Mouse (Mus musculus): ENCODE results near the gene Gm6793.

The Gm6793 gene

DNA sequence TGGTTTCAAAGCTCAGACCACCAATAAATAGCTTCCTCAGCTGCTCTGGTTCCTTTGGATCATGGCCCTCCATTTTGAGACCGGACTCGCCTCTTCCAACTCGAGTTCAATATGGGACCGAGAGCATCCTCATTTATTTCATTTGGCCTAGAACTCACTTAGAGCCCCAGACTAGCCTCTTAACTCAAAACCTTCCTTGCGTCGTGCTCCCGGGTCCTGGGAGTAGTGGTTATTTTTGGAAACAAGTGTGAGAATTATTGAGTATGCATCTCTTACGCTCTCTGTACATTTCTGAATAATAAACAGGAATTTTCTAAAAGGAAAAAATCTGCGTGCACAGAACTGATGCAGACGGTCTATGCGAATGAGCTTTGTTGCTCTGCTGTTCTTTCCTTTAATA lies at the start of gene Gm6793:
TSS of gene Gm6793 (minus strand) at position 101 of the 400 bp plus-strand sequence.
- in situ Hi-C loops (cut with MboI, MseI): no loop called here

DNA sequence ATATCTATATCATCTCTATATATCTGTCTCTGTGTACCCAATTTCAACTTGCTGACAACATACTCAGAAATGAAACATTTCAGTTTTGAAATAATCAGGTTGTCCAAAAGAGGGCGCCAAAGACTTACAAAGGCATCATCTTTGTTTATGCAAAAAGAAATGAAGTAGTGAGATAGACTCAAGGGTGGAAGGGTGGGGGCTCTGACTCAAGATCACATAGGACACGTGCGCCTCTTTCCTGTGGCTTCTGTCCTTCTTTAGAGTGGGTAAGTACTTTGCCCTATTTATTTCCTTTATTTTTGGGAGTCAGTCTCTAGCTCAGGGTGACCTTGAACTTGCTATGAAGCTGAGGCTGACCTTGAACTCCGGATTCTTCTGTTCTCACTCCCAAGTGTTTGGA lies 46.5 kb upstream of the Gm6793 start:
- in situ Hi-C loops (cut with MboI, MseI): no loop called here

DNA sequence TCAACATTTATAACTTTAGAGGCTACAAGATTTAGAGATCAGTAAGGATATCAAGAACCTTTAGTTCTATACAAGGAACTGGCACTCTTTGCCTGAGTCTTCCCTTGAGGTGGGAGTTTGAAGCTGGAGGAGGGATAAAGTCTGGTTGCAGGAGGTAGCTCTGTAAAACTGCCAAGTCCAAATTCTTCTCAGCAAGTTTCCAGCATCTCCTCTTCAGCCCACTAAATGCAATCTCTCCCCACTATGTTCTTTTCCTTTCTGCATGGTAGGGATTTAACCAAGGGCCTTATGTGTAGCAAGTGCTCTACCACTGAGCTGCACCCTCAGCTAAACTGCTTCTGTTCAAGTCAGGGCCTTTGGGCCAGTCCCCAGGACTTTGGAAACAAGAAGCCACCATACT lies 39.6 kb upstream of the Gm6793 start:
- in situ Hi-C loops (cut with MboI, MseI): loop anchor here (10.0 kb wide), 1 partner anchor 1930 kb away; no protein-coding TSS in a partner anchor

DNA sequence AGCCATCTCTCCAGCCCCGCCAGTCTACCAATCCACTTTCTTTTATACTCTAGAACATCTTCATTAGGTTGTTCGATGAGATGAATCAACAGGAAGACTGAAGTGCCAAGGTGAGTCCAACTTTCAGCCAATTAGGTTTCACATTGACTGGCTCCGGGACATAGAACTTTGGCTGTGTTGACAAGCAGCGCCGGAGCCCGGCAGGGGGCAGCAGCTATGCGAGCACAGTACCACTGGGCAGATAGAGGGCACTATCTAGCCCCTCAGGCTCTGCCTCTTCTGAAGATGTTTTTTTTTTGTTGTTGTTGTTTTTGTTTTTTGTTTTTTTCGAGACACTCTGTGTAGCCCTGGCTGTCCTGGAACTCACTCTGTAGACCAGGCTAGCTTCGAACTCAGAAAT lies 36.7 kb upstream of the Gm6793 start:
- in situ Hi-C loops (cut with MboI, MseI): loop anchor here (10.0 kb wide), 1 partner anchor 1933 kb away; no protein-coding TSS in a partner anchor

DNA sequence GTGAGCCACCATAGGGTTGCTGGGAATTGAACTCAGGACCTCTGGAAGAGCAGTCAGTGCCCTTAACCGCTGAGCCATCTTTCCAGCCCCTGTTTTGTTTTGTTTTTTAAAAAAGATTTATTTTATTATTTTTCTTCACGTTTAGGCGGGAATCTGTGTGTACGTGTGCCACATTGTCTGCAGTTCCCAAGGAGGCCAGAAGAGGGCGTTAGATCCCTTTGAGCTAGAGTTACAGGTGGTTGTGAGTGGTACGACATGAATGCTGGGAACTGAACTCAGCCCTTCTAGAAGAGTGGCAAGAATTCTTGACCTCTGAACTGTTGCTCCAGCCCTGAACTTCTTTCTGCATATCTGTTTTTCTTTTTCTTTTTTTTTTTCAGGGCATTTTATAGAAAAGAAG lies 35.1 kb upstream of the Gm6793 start:
- in situ Hi-C loops (cut with MboI, MseI): loop anchor here (5.0 to 10.0 kb wide), 2 partner anchors 1587 to 1935 kb away; partner anchors contain the start of gene Mon1b

DNA sequence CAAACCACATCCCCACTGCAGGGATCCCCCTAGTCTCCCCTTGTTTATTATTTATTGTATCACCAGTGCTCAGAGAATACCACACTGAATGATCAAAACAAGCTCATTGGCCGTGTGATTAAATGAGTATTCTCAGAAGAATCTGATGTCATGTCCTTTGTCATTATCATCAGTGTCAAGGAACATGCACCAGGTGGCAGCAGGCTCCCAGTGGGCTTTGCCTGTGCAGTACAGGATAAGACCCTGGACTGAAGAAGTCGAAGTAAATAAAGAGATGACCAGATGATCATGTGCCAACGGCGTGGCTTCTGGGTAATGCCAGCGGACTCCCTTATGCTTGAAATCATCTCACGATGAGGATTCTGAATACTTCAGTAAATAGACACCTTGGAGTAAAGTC lies 33.5 kb upstream of the Gm6793 start:
- in situ Hi-C loops (cut with MboI, MseI): loop anchor here (5.0 kb wide), 1 partner anchor 1589 kb away; the partner anchor contains the start of gene Mon1b

DNA sequence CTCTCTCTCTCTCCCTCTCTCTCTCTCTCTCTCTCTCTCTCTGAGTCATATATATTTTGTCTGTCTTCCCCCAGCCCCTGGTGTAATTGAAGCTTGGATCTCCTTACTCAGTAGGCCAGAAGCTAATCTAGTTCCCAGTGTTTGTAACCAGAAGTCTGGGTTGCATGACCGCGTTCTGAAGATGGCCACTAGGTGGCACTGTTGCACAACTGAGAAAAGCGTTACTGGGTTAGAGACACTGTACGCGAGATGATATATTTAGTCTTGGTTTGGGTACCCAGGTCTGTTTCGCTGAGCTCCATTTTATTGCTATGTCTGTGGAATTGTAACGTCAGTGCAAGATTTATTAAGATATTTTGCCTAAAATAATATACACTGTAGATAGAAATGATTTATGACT lies 31.1 kb upstream of the Gm6793 start:
- in situ Hi-C loops (cut with MboI, MseI): loop anchor here (5.0 kb wide), 1 partner anchor 1591 kb away; the partner anchor contains the start of gene Mon1b

DNA sequence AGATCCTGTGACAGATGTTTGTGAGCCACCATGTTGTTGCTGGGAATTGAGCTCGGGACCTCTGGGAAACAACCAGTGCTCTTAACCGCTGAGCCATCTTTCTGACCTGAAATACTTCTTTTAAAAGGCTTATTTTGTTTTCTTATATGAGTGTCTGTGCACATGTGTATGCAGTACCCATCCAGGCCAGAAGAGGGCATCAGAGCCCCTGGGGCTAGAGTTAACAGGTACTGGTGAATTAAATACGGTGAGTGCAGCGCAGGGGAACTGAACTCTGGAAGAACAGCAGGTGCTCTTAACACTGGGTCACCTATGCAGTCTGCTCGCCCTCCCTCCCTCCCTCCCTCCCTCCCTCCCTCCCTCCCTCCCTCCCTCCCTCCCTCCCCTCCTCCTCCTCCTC lies 30.3 kb upstream of the Gm6793 start:
- in situ Hi-C loops (cut with MboI, MseI): loop anchor here (5.0 kb wide), 1 partner anchor 1592 kb away; the partner anchor contains the start of gene Mon1b

DNA sequence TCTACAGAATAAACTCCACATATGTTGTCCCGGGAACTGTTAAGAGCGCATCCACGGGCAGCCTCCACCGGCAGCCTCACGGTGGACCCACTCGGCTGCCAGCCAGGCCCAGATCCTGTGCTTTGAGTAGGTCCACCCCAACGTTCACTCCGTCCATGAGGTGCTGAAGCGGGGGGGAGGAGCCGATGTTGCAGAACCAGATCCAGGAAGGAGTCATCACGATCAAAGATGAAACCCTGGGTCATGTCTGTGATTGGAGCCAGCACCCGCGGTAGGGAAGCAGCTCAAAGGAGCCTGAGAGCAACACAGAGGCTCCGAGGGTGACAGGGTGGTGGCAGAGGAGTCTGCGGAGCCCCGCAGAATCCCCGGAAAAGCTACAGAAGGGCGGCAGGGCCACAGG lies 22.7 kb upstream of the Gm6793 start:
- in situ Hi-C loops (cut with MboI, MseI): no loop called here

DNA sequence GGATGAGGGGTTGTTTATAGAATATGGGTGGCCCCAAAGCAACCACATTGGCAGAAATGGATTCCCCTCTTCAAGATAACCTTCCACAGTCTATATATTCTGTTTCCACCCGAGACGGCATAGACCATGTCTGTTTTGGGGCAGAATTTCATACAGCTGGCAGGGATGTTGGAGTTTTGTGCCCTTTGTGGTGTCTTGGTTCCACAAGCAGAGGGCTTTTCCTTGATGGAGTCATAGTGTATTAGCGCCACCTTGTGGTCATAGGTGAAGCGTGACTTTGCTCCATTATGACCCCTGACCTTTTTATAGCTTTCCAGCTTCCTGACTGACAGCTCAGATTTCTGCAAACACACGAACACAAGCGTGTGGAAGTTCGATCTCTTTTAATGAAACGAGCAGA lies 19.8 kb upstream of the Gm6793 start:
- in situ Hi-C loops (cut with MboI, MseI): no loop called here

DNA sequence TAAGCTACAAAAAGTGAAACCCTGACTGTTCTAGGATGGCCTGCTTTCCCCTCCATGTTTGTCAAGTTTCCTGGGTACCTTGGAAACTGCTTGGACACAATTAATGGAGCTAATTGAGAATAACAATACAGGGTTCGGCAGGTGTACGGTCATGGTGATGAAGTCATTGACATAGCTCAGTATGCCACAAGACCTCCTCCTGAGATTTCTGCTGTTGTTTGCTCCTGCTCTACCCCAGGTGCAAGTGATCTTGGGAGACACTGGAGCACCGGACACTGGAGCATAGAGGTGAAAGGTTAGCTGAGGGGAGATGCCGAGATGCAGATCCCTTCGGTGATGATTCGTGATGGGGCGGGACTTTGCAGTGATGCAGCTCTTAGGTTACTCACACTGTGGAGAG lies 18.2 kb upstream of the Gm6793 start:
- in situ Hi-C loops (cut with MboI, MseI): no loop called here

DNA sequence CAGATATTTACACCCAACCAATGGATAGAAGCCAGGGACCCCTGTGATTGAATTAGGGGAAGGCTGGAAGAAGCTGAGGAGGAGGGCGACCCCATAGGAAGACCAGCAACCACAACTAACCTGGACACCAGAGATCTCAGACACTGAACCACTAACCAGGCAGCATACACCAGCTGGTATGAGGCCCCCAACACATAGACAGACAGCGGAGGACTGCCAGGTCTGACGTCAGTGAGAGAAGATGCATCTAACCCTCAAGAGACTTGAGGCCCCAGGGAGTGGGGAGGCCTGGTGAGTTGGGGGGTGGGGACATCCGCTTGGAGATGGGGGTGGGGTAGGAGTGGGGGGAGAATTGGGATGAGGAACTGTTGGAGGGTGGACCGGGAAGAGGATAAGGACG lies 15.8 kb upstream of the Gm6793 start:
- in situ Hi-C loops (cut with MboI, MseI): no loop called here

DNA sequence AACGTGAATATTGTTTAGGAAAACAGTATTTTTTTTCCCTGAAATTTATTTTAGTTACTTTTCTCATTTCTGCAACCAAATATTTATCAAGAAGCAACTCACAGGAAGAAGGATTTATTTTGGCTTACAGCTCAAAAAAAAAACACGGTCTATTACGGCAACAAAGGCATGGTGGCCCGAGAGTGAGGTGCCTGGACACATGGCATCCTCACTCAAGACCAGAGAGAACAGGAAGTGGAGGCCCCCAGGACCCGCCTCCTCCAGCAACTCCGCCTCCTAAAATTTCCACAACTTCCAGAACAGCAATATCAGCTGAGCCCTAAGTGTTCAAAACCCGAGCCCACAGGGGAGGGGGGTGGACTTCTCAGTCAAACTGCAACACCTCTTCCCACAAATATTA lies 14.6 kb upstream of the Gm6793 start:
- in situ Hi-C loops (cut with MboI, MseI): loop anchor here (10.0 kb wide), 1 partner anchor 1935 kb away; no protein-coding TSS in a partner anchor

DNA sequence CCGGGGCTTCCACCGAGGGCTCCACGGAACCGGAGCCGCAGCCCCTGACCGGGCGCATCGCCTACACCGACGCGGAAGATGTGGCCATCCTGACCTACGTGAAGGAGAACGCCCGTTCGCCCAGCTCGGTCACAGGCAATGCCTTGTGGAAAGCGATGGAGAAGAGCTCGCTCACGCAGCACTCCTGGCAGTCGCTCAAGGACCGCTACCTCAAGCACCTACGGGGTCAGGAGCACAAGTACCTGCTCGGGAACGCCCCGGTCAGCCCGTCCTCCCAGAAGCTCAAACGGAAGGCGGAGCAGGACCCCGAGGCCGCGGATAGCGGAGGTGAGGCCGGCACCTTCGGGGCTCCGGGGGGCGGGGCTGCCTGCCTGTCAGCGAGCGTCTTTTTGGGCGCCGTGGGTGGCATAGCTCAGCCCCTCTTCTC lies 3.0 kb downstream of the Gm6793 start:
- in situ Hi-C loops (cut with MboI, MseI): no loop called here

DNA sequence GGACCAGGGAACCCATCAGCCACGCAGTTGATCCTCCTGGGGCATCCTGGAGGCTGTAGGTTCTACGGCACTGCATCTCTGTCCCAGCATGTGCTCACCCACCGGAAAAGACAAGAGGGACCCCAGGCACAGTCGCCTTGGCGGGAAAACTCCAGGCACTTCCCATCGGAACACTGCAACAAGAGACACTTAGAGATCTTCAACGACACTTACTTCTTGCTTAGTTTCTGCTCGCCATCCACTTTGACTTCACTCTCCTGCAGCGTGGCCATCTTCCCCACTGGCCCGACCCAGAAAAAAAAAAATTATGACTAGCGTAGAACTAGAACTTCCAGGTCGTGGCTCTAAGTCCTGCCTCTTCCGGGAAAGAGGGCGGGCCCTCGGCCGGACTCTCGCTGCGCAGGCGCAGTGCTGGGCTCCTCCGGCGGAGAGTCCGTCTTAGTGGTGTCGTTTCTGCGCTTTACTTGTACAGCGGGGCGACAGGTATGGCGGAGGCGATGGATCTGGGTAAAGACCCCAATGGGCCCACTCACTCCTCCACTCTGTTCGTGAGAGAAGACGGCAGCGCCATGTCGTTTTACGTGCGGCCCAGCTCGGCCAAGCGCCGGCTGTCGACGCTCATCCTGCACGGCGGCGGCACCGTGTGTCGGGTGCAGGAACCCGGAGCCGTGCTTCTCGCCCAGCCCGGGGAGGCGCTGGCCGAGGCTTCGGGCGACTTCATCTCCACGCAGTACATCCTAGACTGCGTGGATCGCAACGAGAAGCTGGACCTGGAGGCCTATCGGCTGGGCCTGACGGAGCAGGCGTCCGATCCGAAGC lies 3.6 kb downstream of the Gm6793 start, which contains the start of the genes Kars and Terf2ip:
TSS of gene Kars (minus strand) at position 327 of the 819 bp plus-strand sequence.
TSS of gene Terf2ip (plus strand) at position 402 of the 819 bp plus-strand sequence.
- in situ Hi-C loops (cut with MboI, MseI): no loop called here

DNA sequence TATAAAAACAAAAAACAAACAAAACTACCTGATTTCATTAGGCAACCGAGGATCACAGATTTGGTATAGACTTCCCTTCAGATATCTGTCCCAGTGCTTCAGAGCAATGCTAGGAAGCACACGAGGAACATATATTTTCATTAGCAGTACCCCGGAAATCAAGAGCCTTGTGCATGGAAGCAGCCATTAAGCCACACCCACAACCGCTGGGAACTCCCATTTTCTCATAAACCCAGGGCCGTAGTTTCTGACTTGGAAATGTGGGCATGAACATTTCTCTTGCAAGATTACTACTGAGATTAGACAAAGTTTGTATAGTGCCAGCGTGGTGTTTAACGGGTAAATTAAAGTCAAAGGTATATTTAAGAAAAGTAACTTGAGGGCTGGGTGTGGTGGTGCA lies 5.3 kb downstream of the Gm6793 start:
- in situ Hi-C loops (cut with MboI, MseI): no loop called here

DNA sequence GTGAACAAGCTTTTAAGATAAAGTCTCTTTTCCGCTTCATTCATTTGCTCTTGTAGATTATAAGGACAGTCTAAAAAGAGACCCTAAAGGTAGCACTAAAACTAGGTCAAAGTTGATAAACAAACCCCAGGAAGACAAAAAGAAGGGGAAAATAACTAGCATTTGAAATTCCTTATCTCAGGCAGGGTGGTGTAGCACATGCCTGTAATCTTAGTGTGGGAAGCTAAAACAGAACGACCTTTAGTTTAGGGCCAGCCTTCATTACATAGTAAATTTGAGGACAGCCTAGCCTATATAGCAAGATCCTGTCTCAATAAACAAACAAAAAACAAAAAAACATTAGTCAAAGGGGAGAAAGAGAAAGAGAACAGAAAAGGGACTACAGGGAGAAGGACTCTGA lies 7.2 kb downstream of the Gm6793 start:
- in situ Hi-C loops (cut with MboI, MseI): no loop called here

DNA sequence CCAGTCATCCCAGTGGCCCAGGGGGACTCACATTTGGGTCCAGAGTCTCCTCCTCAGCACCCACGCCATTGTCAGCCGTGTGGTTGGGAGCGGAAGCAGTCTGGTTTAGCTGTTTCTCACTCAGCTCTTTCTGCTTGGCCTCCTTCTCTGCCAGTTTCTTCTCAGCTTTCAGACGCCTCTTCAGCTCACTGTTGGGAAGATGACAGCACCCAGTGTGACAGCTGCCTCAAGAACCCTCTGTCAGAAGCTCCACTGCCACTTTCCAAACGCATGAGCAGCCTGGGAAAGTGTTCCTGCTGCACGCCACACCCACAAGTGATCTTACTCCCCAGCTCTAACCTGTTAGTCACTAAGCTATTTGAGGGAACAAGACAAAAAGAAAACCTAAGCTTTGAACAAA lies 9.2 kb downstream of the Gm6793 start:
- in situ Hi-C loops (cut with MboI, MseI): no loop called here

DNA sequence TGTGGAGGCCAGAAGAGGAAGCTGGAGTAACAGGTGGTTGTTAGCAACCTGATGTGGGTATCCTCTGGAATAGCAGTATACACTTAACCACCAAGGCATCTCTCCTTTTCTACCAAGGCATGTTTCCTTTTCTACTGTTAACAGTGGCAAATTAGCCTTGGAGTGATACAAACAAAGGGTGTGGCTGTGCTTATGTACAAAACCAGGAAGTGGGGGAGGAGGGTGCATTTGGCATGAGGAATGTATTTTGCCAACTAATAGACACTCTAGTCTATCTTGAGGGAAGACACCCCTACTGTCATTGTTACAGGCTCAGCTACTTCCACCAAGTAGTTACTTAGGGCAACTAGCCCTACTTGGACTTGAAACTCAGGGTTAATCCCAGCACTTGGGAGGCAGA lies 10.1 kb downstream of the Gm6793 start:
- in situ Hi-C loops (cut with MboI, MseI): no loop called here

DNA sequence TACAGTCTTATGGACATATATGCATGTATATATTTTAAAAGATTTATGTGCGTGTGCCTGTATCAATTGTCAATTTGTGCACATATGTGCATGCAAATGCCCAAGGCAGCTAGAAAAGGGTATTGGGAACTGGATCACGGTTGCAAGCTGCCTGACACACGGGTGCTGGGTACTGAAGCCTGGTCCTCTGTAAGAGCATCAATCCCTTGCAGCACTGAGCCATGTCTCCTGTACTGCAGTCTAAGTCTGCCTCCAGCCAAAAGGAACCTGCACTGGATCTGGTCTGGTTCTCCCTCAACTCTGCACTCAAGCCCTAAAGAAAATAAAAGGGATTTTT lies 22.2 kb downstream of the Gm6793 start:
- in situ Hi-C loops (cut with MboI, MseI): loop anchor here (5.0 kb wide), 1 partner anchor 50 kb away; the partner anchor contains the start of gene Gabarapl2

DNA sequence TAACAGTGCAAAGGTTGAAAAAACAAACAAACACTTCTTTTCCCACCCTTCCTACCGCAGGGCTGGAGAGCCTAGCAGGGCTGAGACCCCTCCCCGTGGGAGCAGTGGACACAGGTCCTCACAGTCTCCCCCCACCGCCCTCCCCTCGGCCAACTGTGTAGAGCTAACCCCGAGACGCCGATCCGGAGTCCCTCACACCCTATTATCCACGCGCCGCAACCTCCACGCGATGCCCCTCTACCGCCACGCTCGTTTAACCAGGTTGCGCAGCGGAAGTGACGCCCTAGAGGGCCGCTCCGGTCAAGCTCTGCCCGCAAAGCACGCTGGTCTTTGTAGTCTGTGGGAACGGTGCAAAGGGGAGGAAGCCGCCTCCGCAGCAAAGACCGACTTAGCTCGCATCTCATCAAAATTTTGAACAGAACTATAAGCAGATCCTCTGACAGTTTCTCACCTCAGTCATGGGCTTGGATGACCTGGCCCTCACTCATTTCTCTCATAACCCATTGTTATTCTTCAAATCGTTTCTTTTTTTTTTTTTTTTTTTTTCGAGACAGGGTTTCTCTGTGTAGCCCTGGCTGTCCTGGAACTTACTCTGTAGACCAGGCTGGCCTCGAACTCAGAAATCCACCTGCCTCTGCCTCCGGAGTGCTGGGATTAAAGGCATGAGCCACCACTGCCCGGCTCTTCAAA lies 22.7 kb downstream of the Gm6793 start, which contains the start of gene Adat1:
TSS of gene Adat1 (minus strand) at position 290 of the 690 bp plus-strand sequence.
- in situ Hi-C loops (cut with MboI, MseI): loop anchor here (5.0 kb wide), 1 partner anchor 50 kb away; the partner anchor contains the start of gene Gabarapl2

DNA sequence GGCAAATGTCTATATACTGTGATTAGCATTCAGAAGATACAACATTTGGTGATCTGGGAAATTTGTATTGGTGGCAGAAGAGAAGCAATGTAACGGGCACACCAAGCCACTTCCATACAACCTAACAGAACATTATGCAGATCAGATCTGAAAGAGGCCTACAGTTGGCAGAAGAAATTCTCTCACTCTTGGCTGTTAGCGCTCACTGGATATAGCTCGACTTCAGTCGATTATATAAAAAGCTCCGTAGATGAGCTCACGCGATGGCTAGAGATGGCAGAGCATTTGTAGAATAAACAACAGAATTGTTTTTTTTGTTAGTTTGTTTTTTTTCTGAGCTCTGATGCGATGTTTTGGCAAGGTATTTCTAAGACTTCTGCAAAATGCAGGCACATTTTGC lies 23.6 kb downstream of the Gm6793 start:
- in situ Hi-C loops (cut with MboI, MseI): loop anchor here (5.0 kb wide), 1 partner anchor 49 kb away; the partner anchor contains the start of gene Gabarapl2
